Mouse (Mus musculus) testis, postnatal 10 days (tissue): ENCODE results near the gene Anks4b.

Experiments
- DNase-seq: peaks from one replicate; pipeline ENCODE4 v3.0.0; 2021; ENCODE audit warnings: low spot score

Anks4b gene

GRCm38 (mm10) chr7:120189369-120190149 is 15.9 kb downstream of the Anks4b start:
- peak; percentile 68 for DNase-seq

- DNase-seq: no peak
Observed at GRCm38 (mm10) chr7:120190150-120190665, 16.6 kb downstream of the Anks4b start.

- no peak for DNase-seq
Observed at GRCm38 (mm10) chr7:120192207-120192606, 18.5 kb downstream of the Anks4b start.

- DNase-seq: no peak
Observed at GRCm38 (mm10) chr7:120192816-120193215, 19.2 kb downstream of the Anks4b start.

- DNase-seq: no peak
Observed at GRCm38 (mm10) chr7:120195207-120195606, 21.5 kb downstream of the Anks4b start.

GRCm38 (mm10) chr7:120201231-120201744 is 27.6 kb downstream of the Anks4b start:
- no peak for DNase-seq

- no peak for DNase-seq
Observed at GRCm38 (mm10) chr7:120201771-120202170, 28.1 kb downstream of the Anks4b start, which contains the start of gene Crym. Crym (minus strand) TSS chr7:120202111.

- peak; percentile 93 for DNase-seq
Observed at GRCm38 (mm10) chr7:120203789-120204188, 30.1 kb downstream of the Anks4b start, which contains the start of gene Abca14. Abca14 (plus strand) TSS chr7:120203961.

- no peak for DNase-seq
Observed at GRCm38 (mm10) chr7:120205989-120206388, 32.3 kb downstream of the Anks4b start.

- DNase-seq: no peak
Observed at GRCm38 (mm10) chr7:120228541-120228940, 54.9 kb downstream of the Anks4b start.
